Mouse (Mus musculus) stomach, adult 2 months (tissue): ENCODE data around the gene Ccdc116. TPM values are rescaled to one million over a fixed set of nuclear protein-coding genes. Genes with fewer than 3 reads are reported as not detected.

Experiments used
- polyA plus RNA-seq: library from polyadenylated mRNA; depleted of rRNA; stranded (reverse); fragments of >200 nt; gene quantifications from 2 replicates; pipeline ENCODE4 v1.2.3, GENCODE M21; 2012; rRNA removed

Ccdc116 gene
- 2.2 and 2.6 TPM in 2 replicates for polyA plus RNA-seq

DNA sequence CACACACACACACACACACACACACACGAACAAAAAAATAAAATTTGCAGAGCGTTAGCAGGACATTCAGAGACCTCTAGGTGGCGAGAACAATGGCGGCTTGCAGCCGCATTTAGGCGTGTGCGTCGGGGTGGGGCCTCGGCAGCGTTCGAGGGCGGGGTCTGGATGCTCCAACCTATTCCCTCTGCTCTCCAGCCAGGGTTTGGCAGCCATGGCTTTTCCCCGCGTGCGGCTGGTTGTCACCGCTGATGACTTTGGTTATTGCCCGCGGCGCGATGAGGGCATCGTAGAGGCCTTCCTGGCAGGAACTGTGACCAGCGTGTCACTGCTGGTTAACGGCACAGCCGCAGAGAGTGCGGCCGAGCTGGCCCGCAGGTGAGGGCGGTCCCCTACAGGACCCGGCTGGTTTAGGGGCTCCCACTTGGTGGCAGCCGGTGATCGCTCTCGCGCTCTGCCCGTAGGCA lies at the start of gene Ccdc116:
Ccdc116 (minus strand) TSS at position 458 of the 464 bp plus-strand sequence.

DNA sequence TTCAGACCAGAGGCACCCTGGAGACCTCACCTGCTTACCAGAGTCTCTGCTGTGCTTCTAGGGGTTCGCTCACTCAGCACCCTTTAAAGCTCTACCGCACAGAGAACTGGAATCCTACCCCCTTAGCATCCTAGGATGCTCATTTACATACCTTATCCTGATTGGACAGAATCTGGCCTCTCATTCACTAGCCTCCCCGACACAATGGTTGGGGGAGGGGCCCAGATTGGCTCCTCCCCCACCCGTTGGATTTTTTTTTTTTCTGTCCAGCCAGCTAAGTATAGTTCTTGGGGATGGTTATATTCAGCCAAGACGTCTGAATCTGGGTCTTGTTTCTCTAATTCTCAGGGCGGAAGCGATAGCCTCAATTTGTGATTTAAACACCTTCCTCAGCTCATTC lies 2.7 kb downstream of the Ccdc116 start, which contains the start of gene Ydjc:
Ydjc (plus strand) TSS at position 283 of the 400 bp plus-strand sequence.

DNA sequence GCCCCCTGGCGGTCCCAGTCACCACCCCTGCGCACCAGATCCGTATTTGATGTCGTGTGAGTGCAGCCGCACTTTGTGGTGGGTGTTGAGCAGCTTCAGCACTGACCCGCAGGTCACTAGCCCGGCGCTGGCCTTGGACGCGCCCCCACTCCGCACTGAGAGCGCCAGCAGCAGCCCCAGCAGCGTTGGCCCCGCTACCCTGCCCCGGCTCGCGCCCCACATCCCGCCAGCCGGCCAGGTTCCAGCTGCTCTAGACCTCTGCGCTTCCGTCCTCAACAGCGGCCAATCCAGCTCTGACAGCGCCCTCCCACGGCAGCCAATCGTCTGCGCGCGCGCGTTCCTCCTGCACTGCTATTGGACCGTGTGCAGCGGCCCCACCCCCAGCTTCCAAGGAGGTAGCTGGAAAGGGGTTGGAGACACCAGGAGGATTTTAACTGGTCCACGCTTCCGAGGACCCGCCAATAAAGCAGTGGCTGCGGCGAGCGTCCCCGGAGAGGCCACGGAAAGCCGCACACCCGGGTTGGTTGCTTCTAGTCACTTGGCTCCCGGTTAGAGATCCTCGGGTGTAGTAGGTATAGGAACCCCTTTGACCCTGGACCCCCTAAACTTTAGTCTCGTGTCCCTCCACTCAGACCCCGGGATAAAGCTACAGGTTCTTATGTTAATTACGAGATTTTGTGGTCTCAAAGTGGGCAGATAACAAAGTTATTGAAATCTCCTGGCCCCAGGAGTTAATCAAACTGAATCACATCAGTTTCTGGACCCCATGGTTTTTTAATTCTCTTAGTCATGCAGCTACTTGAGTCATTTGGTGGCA lies 14.7 kb downstream of the Ccdc116 start, which contains the start of gene Sdf2l1:
Sdf2l1 (minus strand) TSS at position 295 of the 817 bp plus-strand sequence.

GRCm38 (mm10) chr16:17124871-17125520 lies 22.0 kb downstream of the Ccdc116 start, which contains the start of gene 2610318N02Rik:
TSS of gene 2610318N02Rik (minus strand) at chr16:17125167.

GRCm38 (mm10) chr16:17110771-17111743 lies 36.0 kb downstream of the Ccdc116 start, which contains the start of gene Ppil2:
TSS of gene Ppil2 (minus strand) at chr16:17111257.

Other genes with a start within 250 kb of the Ccdc116 start
- gene Mapk1, start 163.8 kb downstream of the Ccdc116 start, polyA plus RNA-seq: 18.0 and 25.5 TPM in 2 replicates
- 0.41 and 0.46 TPM in 2 replicates for gene Ypel1, start 77.5 kb downstream of the Ccdc116 start, polyA plus RNA-seq
- gene Ppil2, start 36.0 kb downstream of the Ccdc116 start, polyA plus RNA-seq: 34.7 and 35.1 TPM in 2 replicates
- 2.4 and 2.9 TPM in 2 replicates for gene 2610318N02Rik, start 22.1 kb downstream of the Ccdc116 start, polyA plus RNA-seq
- 39.8 and 64.6 TPM in 2 replicates for gene Sdf2l1, start 14.8 kb downstream of the Ccdc116 start, polyA plus RNA-seq
- 19.8 and 26.3 TPM in 2 replicates for gene Ydjc, start 2.6 kb downstream of the Ccdc116 start, polyA plus RNA-seq
- 40.3 and 48.5 TPM in 2 replicates for gene Ube2l3, start 55.4 kb upstream of the Ccdc116 start, polyA plus RNA-seq
- gene Rimbp3, start 61.4 kb upstream of the Ccdc116 start, polyA plus RNA-seq: 0.03 and 0.05 TPM in 2 replicates
- gene Hic2, start 86.3 kb upstream of the Ccdc116 start, polyA plus RNA-seq: 1.7 and 2.4 TPM in 2 replicates
- 4.8 and 5.8 TPM in 2 replicates for gene Tmem191c, start 128.8 kb upstream of the Ccdc116 start, polyA plus RNA-seq
- 0.10 and 0.37 TPM in 2 replicates for gene Serpind1, start 184.1 kb upstream of the Ccdc116 start, polyA plus RNA-seq